Mouse (Mus musculus) embryonic facial prominence, embryonic 13.5 days (tissue): ENCODE data around the gene Calm4. TPM values are rescaled to one million over a fixed set of nuclear protein-coding genes. Genes with fewer than 3 reads are reported as not detected.
"Not testable (repeated sequence)": the region's sequence is repeated elsewhere in the genome, so short reads cannot be mapped to it uniquely, and the experiment has no call there.

Source experiments
- ATAC-seq: fragments of 200-750 bp; cut with Nextera tagmentation; 2 replicates; pipeline ENCODE4 v1.8.0; 2017; ENCODE audit warnings: low read depth; ENCODE audit not compliant: insufficient number of reproducible peaks, insufficient read depth, low FRiP score, low TSS enrichment
- H3K27ac ChIP-seq: fragments of 300-500 bp; sonication (generic); 2 replicates; pipeline ENCODE4 v1.5.1; 2015; ENCODE audit warnings: moderate library complexity, mild to moderate bottlenecking, inconsistent platforms
- H3K27me3 ChIP-seq: fragments of 300-500 bp; sonication (generic); 2 replicates; pipeline ENCODE4 v1.6.1; 2015; ENCODE audit warnings: mild to moderate bottlenecking, inconsistent platforms
- H3K36me3 ChIP-seq: fragments of 300-500 bp; sonication (generic); 2 replicates; pipeline ENCODE4 v1.6.1; 2015; ENCODE audit warnings: mild to moderate bottlenecking, inconsistent platforms
- H3K4me1 ChIP-seq: fragments of 300-500 bp; sonication (generic); 2 replicates; pipeline ENCODE4 v1.6.1; 2015; ENCODE audit warnings: inconsistent platforms
- H3K4me2 ChIP-seq: fragments of 300-500 bp; sonication (generic); 2 replicates; pipeline ENCODE4 v1.6.1; 2015; ENCODE audit warnings: moderate library complexity, mild to moderate bottlenecking, inconsistent platforms
- H3K4me3 ChIP-seq: fragments of 300-500 bp; sonication (generic); 2 replicates; pipeline ENCODE4 v1.5.1; 2015; ENCODE audit warnings: mild to moderate bottlenecking, inconsistent platforms
- H3K9ac ChIP-seq: fragments of 300-500 bp; sonication (generic); 2 replicates; pipeline ENCODE4 v1.6.1; 2015; ENCODE audit warnings: mild to moderate bottlenecking, inconsistent platforms
- H3K9me3 ChIP-seq: fragments of 300-500 bp; sonication (generic); 2 replicates; pipeline ENCODE4 v1.6.1; 2016; ENCODE audit warnings: inconsistent platforms
- WGBS: fragments of 180-500 bp; shearing (Covaris S2); methylation state at CpG from one replicate; pipeline ENCODE4 v1.1.7; 2015; ENCODE audit warnings: mixed read lengths; 5-methylcytosine and 5-hydroxymethylcytosine counted together
- polyA plus RNA-seq: library from polyadenylated mRNA; unstranded; fragments of >200 nt; fragmentation: Nextera tagmentation; extraction: Ambion mirVana; gene quantifications from 2 replicates; pipeline ENCODE4 v1.2.1, GENCODE M21; 2015

Calm4 gene
- polyA plus RNA-seq, 1 experiment from 2014 or later = 4.7 TPM

- no peak for ATAC-seq
- 75% methylated on average over 2 of the region's 2 CpGs for WGBS
- no peak overlapping the region for H3K9ac ChIP-seq
Measured at GRCm38 (mm10) chr13:3818740-3819076, 18.8 kb upstream of the Calm4 start.

DNA sequence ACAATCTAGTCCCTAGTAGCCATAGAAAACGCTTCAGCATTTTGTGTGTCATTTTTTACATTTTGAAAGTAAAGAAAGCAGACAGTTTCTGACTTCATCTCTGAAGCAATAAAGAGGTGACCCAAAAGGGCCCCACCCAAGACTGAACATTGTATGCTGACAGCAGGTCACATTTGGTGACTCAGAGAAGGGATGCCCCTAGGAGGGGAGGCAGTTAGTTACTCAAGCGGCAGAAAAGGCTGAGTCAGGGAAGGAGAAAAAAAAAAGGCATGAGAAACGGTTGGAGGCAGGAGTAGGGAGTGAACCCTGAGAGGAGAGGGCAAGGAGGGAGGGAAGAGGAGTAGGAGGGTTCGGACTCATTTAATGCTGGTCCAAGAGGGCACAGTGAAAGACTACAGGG, 15.5 kb upstream of the Calm4 start:
- no peak overlapping the region for H3K4me3 ChIP-seq
- ATAC-seq = no peak
- no peak overlapping the region for H3K9ac ChIP-seq
- H3K9me3 ChIP-seq = no peaks in the 10 kb centered on the region
- no peaks in the 10 kb centered on the region for H3K4me1 ChIP-seq
- H3K27me3 ChIP-seq = no peaks in the 10 kb centered on the region
- no peak overlapping the region for H3K4me2 ChIP-seq
- H3K36me3 ChIP-seq = no peaks in the 10 kb centered on the region
- no peak overlapping the region for H3K27ac ChIP-seq
- WGBS = 65% methylated on average over 4 of the region's 4 CpGs

More at GRCm38 (mm10) chr13:3818740-3819076, 18.8 kb upstream of the Calm4 start:
- H3K27ac ChIP-seq = no peak overlapping the region
- H3K4me3 ChIP-seq = no peak overlapping the region
- no peak overlapping the region for H3K4me2 ChIP-seq
- H3K36me3 ChIP-seq = no peaks in the 10 kb centered on the region
- no peaks in the 10 kb centered on the region for H3K9me3 ChIP-seq
- no peaks in the 10 kb centered on the region for H3K4me1 ChIP-seq
- H3K27me3 ChIP-seq = no peaks in the 10 kb centered on the region

DNA sequence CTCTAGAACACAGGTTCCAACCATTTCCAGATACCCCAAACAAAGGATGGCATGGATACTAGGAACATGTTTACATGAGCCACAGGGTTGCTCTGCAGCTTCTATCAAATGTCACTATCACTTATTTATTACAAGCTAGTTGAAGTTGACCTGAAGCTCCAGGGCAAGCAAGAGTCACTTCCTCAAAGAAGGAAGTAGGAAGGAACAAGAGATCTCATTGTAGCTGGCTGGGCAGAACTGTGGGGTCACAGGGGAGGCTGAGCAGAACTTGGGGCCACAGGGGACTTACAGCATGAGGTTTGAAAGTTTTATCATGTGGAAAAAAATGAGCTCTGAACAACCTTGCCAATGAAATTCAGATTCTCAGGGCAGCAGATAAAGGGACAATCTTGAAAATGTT, 11.8 kb upstream of the Calm4 start:
- Histone ChIP-seq H3K9ac (no peak overlapping the region), H3K4me1 (no peaks in the 10 kb centered on the region), H3K4me2 (no peak overlapping the region), H3K4me3 (no peak overlapping the region), H3K36me3 (no peaks in the 10 kb centered on the region), H3K27me3 (no peaks in the 10 kb centered on the region), H3K27ac (no peak overlapping the region), H3K9me3 (no peaks in the 10 kb centered on the region)
- ATAC-seq = no peak

DNA sequence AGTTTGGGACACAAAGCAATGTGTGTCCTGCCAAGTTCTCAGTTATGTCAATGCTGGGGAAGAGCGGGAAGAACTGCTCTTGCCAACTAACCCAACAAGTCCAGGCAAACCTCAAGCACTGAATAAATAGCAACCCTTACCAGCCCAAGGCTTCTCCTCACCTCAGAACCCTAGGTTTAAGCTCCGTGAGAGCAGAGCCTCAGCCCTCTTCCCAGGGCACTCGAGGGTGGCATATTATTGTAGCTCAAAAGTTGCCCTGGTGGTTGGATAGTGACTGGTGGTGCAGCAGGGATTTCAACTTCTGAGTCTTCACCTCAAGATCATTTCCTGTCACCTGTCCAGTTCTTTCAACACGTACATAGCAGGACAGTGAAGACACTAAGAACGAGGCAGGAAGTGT, 6.0 kb upstream of the Calm4 start:
- Histone ChIP-seq H3K9me3 (no peaks in the 10 kb centered on the region), H3K4me3 (no peak overlapping the region), H3K36me3 (no peaks in the 10 kb centered on the region), H3K27ac (no peak overlapping the region), H3K4me1 (no peaks in the 10 kb centered on the region), H3K4me2 (no peak overlapping the region), H3K27me3 (no peaks in the 10 kb centered on the region), H3K9ac (no peak overlapping the region)
- WGBS = 72% methylated on average over 5 of the region's 5 CpGs
- no peak for ATAC-seq

DNA sequence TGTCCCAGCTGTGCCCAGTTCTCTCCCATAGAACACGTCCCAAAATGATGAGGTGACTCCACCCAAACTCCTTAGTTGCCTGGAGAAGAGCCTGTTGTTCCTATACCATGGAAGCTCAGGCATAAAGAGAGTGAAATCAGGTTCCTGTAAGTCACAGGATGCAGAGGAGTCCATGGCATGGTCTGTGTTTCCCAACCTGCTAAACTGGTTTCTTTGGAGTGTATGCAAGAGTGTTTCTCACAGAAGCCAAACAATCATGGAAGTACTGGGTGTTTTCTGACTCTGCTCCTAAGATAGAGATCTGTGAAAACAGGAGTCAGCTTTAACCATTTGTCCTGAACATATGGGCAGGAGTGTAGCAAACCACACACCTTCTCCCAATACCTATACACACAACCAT, 5.6 kb upstream of the Calm4 start:
- Histone ChIP-seq H3K27me3 (no peaks in the 10 kb centered on the region), H3K9me3 (no peaks in the 10 kb centered on the region), H3K27ac (no peak overlapping the region), H3K4me1 (no peaks in the 10 kb centered on the region), H3K4me3 (no peak overlapping the region), H3K36me3 (no peaks in the 10 kb centered on the region), H3K9ac (no peak overlapping the region), H3K4me2 (no peak overlapping the region)
- ATAC-seq = 0 out of 2 replicates have a peak, but pooled peaks have one; percentile 20
- WGBS = 40% methylated on average over 1 of the region's 1 CpGs

GRCm38 (mm10) chr13:3832450-3832849, 5.1 kb upstream of the Calm4 start:
- no peak overlapping the region for H3K9ac ChIP-seq
- H3K9me3 ChIP-seq = no peaks in the 10 kb centered on the region
- no peaks in the 10 kb centered on the region for H3K27me3 ChIP-seq
- no peaks in the 10 kb centered on the region for H3K4me1 ChIP-seq
- no peak overlapping the region for H3K4me3 ChIP-seq
- no peak overlapping the region for H3K4me2 ChIP-seq
- no peak for ATAC-seq
- WGBS = 56% methylated on average over 2 of the region's 2 CpGs
- H3K36me3 ChIP-seq = no peaks in the 10 kb centered on the region
- H3K27ac ChIP-seq = no peak overlapping the region

DNA sequence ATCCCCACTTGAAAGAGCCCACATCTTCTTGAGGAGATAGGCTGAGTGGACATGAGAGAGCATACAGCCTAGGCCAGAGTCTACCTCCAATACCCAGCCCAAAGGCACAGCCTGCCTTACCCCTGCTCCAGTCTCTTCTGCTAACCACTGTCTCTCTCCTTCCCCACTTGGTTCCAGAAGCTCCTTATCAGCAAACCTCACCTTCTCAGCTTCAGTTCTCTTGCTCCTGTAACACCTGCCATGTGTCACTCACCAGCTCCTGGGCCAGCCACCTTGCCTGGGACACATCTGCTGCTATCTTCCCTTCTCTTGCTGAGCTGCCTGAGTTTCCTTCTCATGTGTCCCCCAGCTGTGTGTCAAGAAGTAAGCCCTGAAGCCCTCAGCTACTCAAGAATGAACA, 3.9 kb upstream of the Calm4 start:
- not testable (repeated sequence) for H3K9ac ChIP-seq, ATAC-seq, H3K4me2 ChIP-seq

GRCm38 (mm10) chr13:3840662-3841061, 3.1 kb downstream of the Calm4 start:
- H3K27me3 ChIP-seq = not testable (repeated sequence)

More for the DNA sequence above, 3.9 kb upstream of the Calm4 start:
- not testable (repeated sequence) for H3K27me3 ChIP-seq, H3K9me3 ChIP-seq, H3K4me3 ChIP-seq, H3K36me3 ChIP-seq, H3K4me1 ChIP-seq, H3K27ac ChIP-seq

GRCm38 (mm10) chr13:3850330-3850729, 12.8 kb downstream of the Calm4 start:
- Histone ChIP-seq H3K27ac (no peak overlapping the region), H3K4me3 (no peak overlapping the region), H3K9ac (no peak overlapping the region), H3K4me1 (no peaks in the 10 kb centered on the region), H3K9me3 (no peaks in the 10 kb centered on the region), H3K4me2 (no peak overlapping the region), H3K27me3 (no peaks in the 10 kb centered on the region), H3K36me3 (no peaks in the 10 kb centered on the region)
- ATAC-seq = no peak
- WGBS = 63% methylated on average over 1 of the region's 1 CpGs

More at GRCm38 (mm10) chr13:3840662-3841061, 3.1 kb downstream of the Calm4 start:
- not testable (repeated sequence) for H3K4me1 ChIP-seq, H3K9me3 ChIP-seq, H3K9ac ChIP-seq, H3K27ac ChIP-seq, H3K36me3 ChIP-seq, ATAC-seq, H3K4me2 ChIP-seq, H3K4me3 ChIP-seq

- ATAC-seq, H3K4me2 ChIP-seq, H3K27me3 ChIP-seq, H3K4me1 ChIP-seq, H3K36me3 ChIP-seq, H3K9me3 ChIP-seq, H3K9ac ChIP-seq, H3K27ac ChIP-seq, H3K4me3 ChIP-seq: not testable (repeated sequence)
- WGBS = 85% methylated on average over 3 of the region's 3 CpGs
Measured at GRCm38 (mm10) chr13:3853648-3854333, 16.2 kb downstream of the Calm4 start, which contains the start of gene Calm5. Gene Calm5 (plus strand): TSS chr13:3854173.

GRCm38 (mm10) chr13:3854856-3855255, 17.3 kb downstream of the Calm4 start:
- no peak overlapping the region for H3K9ac ChIP-seq
- no peak for ATAC-seq
- no peak overlapping the region for H3K4me2 ChIP-seq
- no peak overlapping the region for H3K27ac ChIP-seq
- H3K4me1 ChIP-seq = peaks cover 9% of the 10 kb centered on the region
- H3K4me3 ChIP-seq = no peak overlapping the region
- 82% methylated on average over 2 of the region's 2 CpGs for WGBS
- H3K27me3 ChIP-seq = no peaks in the 10 kb centered on the region
- H3K9me3 ChIP-seq = no peaks in the 10 kb centered on the region
- no peaks in the 10 kb centered on the region for H3K36me3 ChIP-seq

DNA sequence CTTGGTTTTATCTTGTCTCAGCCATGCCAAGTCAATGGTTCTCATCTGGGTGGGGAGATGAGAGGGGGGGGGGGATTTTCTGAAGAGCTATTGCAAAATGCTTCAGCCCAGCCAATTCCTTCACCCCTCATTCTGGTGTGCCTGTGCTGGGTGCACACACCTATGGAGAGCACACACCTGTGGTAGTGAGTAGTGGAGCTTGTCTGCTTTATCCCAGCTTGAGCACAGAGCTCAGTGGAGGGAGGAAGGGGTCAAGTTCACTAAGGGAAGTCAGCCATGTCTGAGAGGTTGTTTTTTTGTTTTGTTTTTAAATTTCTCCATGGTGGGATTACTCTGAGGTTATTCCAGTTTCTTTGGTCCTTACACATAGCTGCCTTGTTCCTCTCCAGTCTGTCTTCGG, 18.7 kb downstream of the Calm4 start:
- H3K27ac ChIP-seq = no peak overlapping the region
- no peaks in the 10 kb centered on the region for H3K27me3 ChIP-seq
- peaks cover 9% of the 10 kb centered on the region for H3K4me1 ChIP-seq
- H3K36me3 ChIP-seq = no peaks in the 10 kb centered on the region
- 74% methylated on average over 1 of the region's 1 CpGs for WGBS
- ATAC-seq = no peak
- H3K4me3 ChIP-seq = no peak overlapping the region
- H3K9ac ChIP-seq = no peak overlapping the region
- no peaks in the 10 kb centered on the region for H3K9me3 ChIP-seq
- no peak overlapping the region for H3K4me2 ChIP-seq
